Mouse (Mus musculus): Measurements from ENCODE around the gene Siah1a.

Gene Siah1a

DNA sequence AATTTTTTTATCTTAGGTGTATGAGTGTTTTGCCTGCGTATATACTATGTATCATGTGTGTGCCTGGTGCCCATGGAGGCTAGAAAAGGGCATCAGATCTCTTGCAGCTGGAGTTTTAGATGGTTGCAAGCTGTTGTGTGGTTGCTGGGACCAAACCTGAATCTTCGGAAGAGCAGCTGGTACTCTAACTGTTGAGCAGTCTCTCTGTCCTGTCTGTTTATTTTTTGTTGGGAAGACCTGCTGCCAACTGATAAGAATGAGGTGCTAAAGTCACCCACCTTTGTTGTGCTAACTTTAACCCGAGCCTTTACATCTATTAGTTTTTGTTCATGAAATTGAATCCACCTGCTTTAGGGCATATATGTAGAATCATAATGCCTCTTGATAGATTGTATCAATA lies 43.3 kb downstream of the Siah1a start:
- no peak for DNase-seq (ENCODE audit: low spot score in 2 of 2)

- DNase-seq (ENCODE audit: low spot score in 2 of 2), result no peak
Measured at GRCm38 (mm10) chr8:86699471-86699870, 46.3 kb downstream of the Siah1a start.

DNA sequence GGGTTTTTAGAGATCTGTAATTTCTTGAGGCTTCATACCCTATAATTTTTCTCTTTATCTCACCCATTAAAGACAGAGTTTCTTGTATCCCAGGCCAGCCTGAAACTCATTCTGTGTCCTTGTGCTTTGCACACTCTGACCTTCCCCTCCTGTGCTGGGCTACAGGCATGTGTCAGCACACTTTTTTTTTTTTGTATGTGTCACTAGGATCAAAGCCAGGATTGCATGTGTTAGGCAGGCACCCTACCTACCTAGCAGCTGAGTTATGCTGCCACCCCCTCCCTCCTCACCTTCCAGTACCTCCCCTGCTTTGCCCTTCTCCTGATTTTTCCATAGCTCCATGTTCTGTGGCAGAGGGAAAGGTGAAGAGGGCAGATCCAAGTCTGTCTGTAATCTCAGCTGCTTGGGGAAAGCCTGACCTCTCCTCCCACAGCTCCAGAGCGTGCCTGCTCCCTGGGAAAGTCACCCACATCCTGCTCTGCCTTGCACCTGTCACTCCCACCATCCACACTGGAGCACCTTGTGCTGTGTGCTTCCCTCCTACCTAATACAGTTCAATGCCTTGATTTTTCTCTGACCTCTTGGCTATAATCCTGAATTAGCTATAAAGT lies 46.8 kb downstream of the Siah1a start:
- DNase-seq (ENCODE audit: low spot score in 2 of 2), result no peak

- DNase-seq (ENCODE audit: low spot score in 2 of 2), result no peak
Measured at GRCm38 (mm10) chr8:86695703-86696102, 50.0 kb downstream of the Siah1a start.

DNA sequence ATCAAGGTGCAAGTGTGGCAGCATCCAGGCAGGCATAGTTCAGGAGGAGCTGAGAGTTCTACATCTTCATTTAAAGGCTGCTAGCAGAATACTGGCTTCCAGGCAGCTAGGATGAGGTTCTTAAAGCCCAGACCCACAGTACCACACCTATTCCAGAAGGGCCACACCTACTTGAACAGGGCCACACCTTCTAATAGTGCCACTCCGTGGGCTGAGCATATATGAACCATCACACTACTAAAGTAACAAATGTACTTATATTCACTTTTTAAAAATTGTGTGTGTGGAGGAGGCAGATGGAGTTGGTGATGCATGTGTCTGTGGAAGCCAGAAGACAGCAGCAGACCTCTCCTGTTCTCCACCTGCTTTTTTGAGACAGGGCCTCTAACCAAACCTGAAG lies 51.7 kb downstream of the Siah1a start:
- no peak for DNase-seq (ENCODE audit: low spot score in 2 of 2)

- DNase-seq (ENCODE audit: low spot score in 2 of 2), result no peak
Measured at GRCm38 (mm10) chr8:86692107-86692506, 53.6 kb downstream of the Siah1a start.

GRCm38 (mm10) chr8:86686629-86687028 lies 59.1 kb downstream of the Siah1a start:
- no peak for DNase-seq (ENCODE audit: low spot score in 2 of 2)

Measured in right cerebral cortex, adult 2 months (tissue).